Mouse (Mus musculus): ENCODE measurements around the gene Slc12a4. TPM values are rescaled to one million over a fixed set of nuclear protein-coding genes. Genes with fewer than 3 reads are reported as not detected.
A peak's percentile ranks its signal among the peaks of the same experiment; 100 is the strongest.

Gene Slc12a4
- polyA plus RNA-seq, 1 experiment from 2014 or later, result 23.5 TPM

- Histone ChIP-seq H3K4me2 (ENCODE audit: low read depth, severe bottlenecking) (no peak overlapping the region), H3K9me3 (ENCODE audit: control insufficient read depth, low read length) (no peaks in the 10 kb centered on the region), H3K4me3 (ENCODE audit: low read depth, low read length) (peak overlapping the region; percentile 8; the same call in 1 of the 2 replicates), H3K36me3 (ENCODE audit: control insufficient read depth, insufficient read depth, low read length) (peaks cover under 1% of the 10 kb centered on the region; the same call in 1 of the 2 replicates), H3K4me1 (ENCODE audit: control insufficient read depth, insufficient read depth, low read length) (0 out of 2 replicates have a peak, but pooled peaks cover 4% of the 10 kb centered on the region), H3K9ac (ENCODE audit: low read length) (no peak overlapping the region), H3K27ac (replicated peaks; ENCODE audit: low read depth, low read length) (no peak overlapping the region), H3K27me3 (ENCODE audit: control insufficient read depth, insufficient read depth, low read length) (no peaks in the 10 kb centered on the region)
- DNase-seq (ENCODE audit: low spot score), result no peak
- WGBS, result 85% methylated on average over 6 of the region's 6 CpGs
- no peak for ATAC-seq (ENCODE audit: insufficient number of reproducible peaks, low FRiP score, low TSS enrichment, low read depth)
These were observed 30.8 kb downstream of the Slc12a4 start for GRCm38 (mm10) chr8:105935105-105935504.

GRCm38 (mm10) chr8:105933762-105934161 is 32.1 kb downstream of the Slc12a4 start, which contains the start of gene Ctrl:
Ctrl (minus strand) TSS chr8:105933862.
- Histone ChIP-seq H3K27ac (replicated peaks; ENCODE audit: low read depth, low read length) (no peak within 1 kb of the TSS), H3K4me1 (ENCODE audit: control insufficient read depth, insufficient read depth, low read length) (0 out of 2 replicates have a peak, but pooled peaks cover 4% of the 10 kb centered on the region), H3K4me2 (ENCODE audit: low read depth, severe bottlenecking) (no peak within 1 kb of the TSS), H3K9ac (ENCODE audit: low read length) (no peak within 1 kb of the TSS), H3K27me3 (ENCODE audit: control insufficient read depth, insufficient read depth, low read length) (no peaks in the 10 kb centered on the region), H3K4me3 (ENCODE audit: low read depth, low read length) (no peak within 1 kb of the TSS), H3K9me3 (ENCODE audit: control insufficient read depth, low read length) (no peaks in the 10 kb centered on the region), H3K36me3 (ENCODE audit: control insufficient read depth, insufficient read depth, low read length) (peaks cover 3% of the 10 kb centered on the region; the same call in 1 of the 2 replicates)
- ATAC-seq (ENCODE audit: insufficient number of reproducible peaks, low FRiP score, low TSS enrichment, low read depth), result no peak
- 89% methylated on average over 2 of the region's 2 CpGs for WGBS
- DNase-seq (ENCODE audit: low spot score), result no peak

- H3K4me1 ChIP-seq (ENCODE audit: control insufficient read depth, insufficient read depth, low read length), result no peaks in the 10 kb centered on the region
- no peak overlapping the region for H3K9ac ChIP-seq (ENCODE audit: low read length)
- no peak overlapping the region for H3K4me3 ChIP-seq (ENCODE audit: low read depth, low read length)
- peaks cover 3% of the 10 kb centered on the region; the same call in 1 of the 2 replicates for H3K36me3 ChIP-seq (ENCODE audit: control insufficient read depth, insufficient read depth, low read length)
- ATAC-seq (ENCODE audit: insufficient number of reproducible peaks, low FRiP score, low TSS enrichment, low read depth) (no peak), DNase-seq (ENCODE audit: low spot score) (no peak)
- H3K27me3 ChIP-seq (ENCODE audit: control insufficient read depth, insufficient read depth, low read length), result no peaks in the 10 kb centered on the region
- H3K9me3 ChIP-seq (ENCODE audit: control insufficient read depth, low read length), result no peaks in the 10 kb centered on the region
- H3K4me2 ChIP-seq (ENCODE audit: low read depth, severe bottlenecking), result no peak overlapping the region
- H3K27ac ChIP-seq (replicated peaks; ENCODE audit: low read depth, low read length), result no peak overlapping the region
- 88% methylated on average over 11 of the region's 11 CpGs for WGBS
These were observed 33.4 kb downstream of the Slc12a4 start for GRCm38 (mm10) chr8:105932525-105932924.

DNA sequence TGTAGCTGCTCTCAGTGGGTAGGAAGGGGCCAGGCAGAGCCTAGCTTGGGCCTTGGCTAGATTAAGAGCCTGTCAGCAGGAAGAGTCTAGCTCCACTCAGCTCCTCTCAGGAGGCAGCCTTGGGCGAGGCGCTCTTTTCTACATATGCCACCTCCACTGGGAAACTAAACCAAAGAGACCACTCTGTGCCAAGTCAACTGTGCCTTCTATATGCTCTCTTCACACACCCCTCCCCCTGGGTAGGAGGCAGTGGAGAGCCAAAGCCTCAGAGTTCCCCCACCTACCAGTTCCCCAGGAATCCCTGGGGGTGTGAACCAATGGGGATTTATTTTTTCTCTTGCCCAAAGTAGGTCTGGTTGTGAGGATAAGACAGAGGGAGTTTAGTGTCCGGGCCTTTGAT is 34.6 kb downstream of the Slc12a4 start:
- H3K27me3 ChIP-seq (ENCODE audit: control insufficient read depth, insufficient read depth, low read length), result no peaks in the 10 kb centered on the region
- WGBS, result 94% methylated on average over 3 of the region's 3 CpGs
- ATAC-seq (ENCODE audit: insufficient number of reproducible peaks, low FRiP score, low TSS enrichment, low read depth), result no peak

DNA sequence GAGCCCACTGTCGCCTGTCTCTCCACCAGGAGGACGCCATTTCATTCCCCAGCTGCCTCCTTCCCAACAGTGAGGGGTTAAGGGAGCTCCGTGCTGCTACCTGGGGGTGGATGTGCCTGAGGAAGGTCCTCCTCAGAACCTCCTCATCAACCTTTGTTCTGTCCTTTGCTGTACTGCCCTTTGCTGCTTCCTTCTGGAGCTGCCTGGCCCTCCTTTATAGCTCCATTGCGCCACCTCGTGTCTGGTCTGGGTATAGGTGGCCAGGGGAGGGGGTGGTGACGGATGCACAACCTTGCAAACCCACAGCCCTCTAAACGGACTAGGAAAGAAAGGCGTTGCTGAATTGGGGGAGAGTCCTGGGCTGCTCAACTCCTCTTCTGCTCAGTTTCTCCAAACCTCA is 35.3 kb downstream of the Slc12a4 start:
- Histone ChIP-seq H3K9me3 (ENCODE audit: control insufficient read depth, low read length) (no peaks in the 10 kb centered on the region), H3K27ac (replicated peaks; ENCODE audit: low read depth, low read length) (no peak overlapping the region), H3K9ac (ENCODE audit: low read length) (no peak overlapping the region), H3K4me2 (ENCODE audit: low read depth, severe bottlenecking) (no peak overlapping the region), H3K4me1 (ENCODE audit: control insufficient read depth, insufficient read depth, low read length) (no peaks in the 10 kb centered on the region), H3K27me3 (ENCODE audit: control insufficient read depth, insufficient read depth, low read length) (no peaks in the 10 kb centered on the region), H3K4me3 (ENCODE audit: low read depth, low read length) (no peak overlapping the region), H3K36me3 (ENCODE audit: control insufficient read depth, insufficient read depth, low read length) (peaks cover 3% of the 10 kb centered on the region; the same call in 1 of the 2 replicates)
- no peak for ATAC-seq (ENCODE audit: insufficient number of reproducible peaks, low FRiP score, low TSS enrichment, low read depth)
- DNase-seq (ENCODE audit: low spot score), result peak; percentile 91
- WGBS, result 19% methylated on average over 8 of the region's 8 CpGs

More for the DNA sequence above, 34.6 kb downstream of the Slc12a4 start:
- H3K9ac ChIP-seq (ENCODE audit: low read length), result no peak overlapping the region
- no peak overlapping the region for H3K27ac ChIP-seq (replicated peaks; ENCODE audit: low read depth, low read length)
- H3K4me3 ChIP-seq (ENCODE audit: low read depth, low read length), result no peak overlapping the region
- H3K4me2 ChIP-seq (ENCODE audit: low read depth, severe bottlenecking), result no peak overlapping the region
- H3K36me3 ChIP-seq (ENCODE audit: control insufficient read depth, insufficient read depth, low read length), result peaks cover 3% of the 10 kb centered on the region; the same call in 1 of the 2 replicates
- no peak for DNase-seq (ENCODE audit: low spot score)
- H3K9me3 ChIP-seq (ENCODE audit: control insufficient read depth, low read length), result no peaks in the 10 kb centered on the region
- H3K4me1 ChIP-seq (ENCODE audit: control insufficient read depth, insufficient read depth, low read length), result no peaks in the 10 kb centered on the region

- Histone ChIP-seq H3K27me3 (ENCODE audit: control insufficient read depth, insufficient read depth, low read length) (no peaks in the 10 kb centered on the region), H3K4me2 (ENCODE audit: low read depth, severe bottlenecking) (no peak overlapping the region), H3K36me3 (ENCODE audit: control insufficient read depth, insufficient read depth, low read length) (peaks cover 3% of the 10 kb centered on the region; the same call in 1 of the 2 replicates), H3K9ac (ENCODE audit: low read length) (no peak overlapping the region), H3K9me3 (ENCODE audit: control insufficient read depth, low read length) (no peaks in the 10 kb centered on the region), H3K4me1 (ENCODE audit: control insufficient read depth, insufficient read depth, low read length) (no peaks in the 10 kb centered on the region), H3K27ac (replicated peaks; ENCODE audit: low read depth, low read length) (no peak overlapping the region), H3K4me3 (ENCODE audit: low read depth, low read length) (no peak overlapping the region)
- DNase-seq (ENCODE audit: low spot score) (no peak), ATAC-seq (ENCODE audit: insufficient number of reproducible peaks, low FRiP score, low TSS enrichment, low read depth) (no peak)
- 76% methylated on average over 3 of the region's 3 CpGs for WGBS
These were observed 40.8 kb downstream of the Slc12a4 start for GRCm38 (mm10) chr8:105925123-105925522.

GRCm38 (mm10) chr8:105919390-105919789 is 46.5 kb downstream of the Slc12a4 start:
- Histone ChIP-seq H3K9ac (ENCODE audit: low read length) (no peak overlapping the region), H3K9me3 (ENCODE audit: control insufficient read depth, low read length) (no peaks in the 10 kb centered on the region), H3K4me3 (ENCODE audit: low read depth, low read length) (no peak overlapping the region), H3K4me1 (ENCODE audit: control insufficient read depth, insufficient read depth, low read length) (no peaks in the 10 kb centered on the region), H3K4me2 (ENCODE audit: low read depth, severe bottlenecking) (no peak overlapping the region), H3K27me3 (ENCODE audit: control insufficient read depth, insufficient read depth, low read length) (no peaks in the 10 kb centered on the region), H3K27ac (replicated peaks; ENCODE audit: low read depth, low read length) (no peak overlapping the region), H3K36me3 (ENCODE audit: control insufficient read depth, insufficient read depth, low read length) (peaks cover 3% of the 10 kb centered on the region; the same call in 1 of the 2 replicates)
- ATAC-seq (ENCODE audit: insufficient number of reproducible peaks, low FRiP score, low TSS enrichment, low read depth), result no peak
- no peak for DNase-seq (ENCODE audit: low spot score)
- WGBS, result 95% methylated on average over 3 of the region's 3 CpGs

GRCm38 (mm10) chr8:105900941-105901616 is 64.8 kb downstream of the Slc12a4 start:
- ATAC-seq (ENCODE audit: insufficient number of reproducible peaks, low FRiP score, low TSS enrichment, low read depth) (no peak), DNase-seq (ENCODE audit: low spot score) (no peak)
- Histone ChIP-seq H3K9me3 (ENCODE audit: control insufficient read depth, low read length) (no peaks in the 10 kb centered on the region), H3K27ac (replicated peaks; ENCODE audit: low read depth, low read length) (peak overlapping the region; percentile 70; the same call in 1 of the 2 replicates), H3K27me3 (ENCODE audit: control insufficient read depth, insufficient read depth, low read length) (no peaks in the 10 kb centered on the region), H3K4me1 (ENCODE audit: control insufficient read depth, insufficient read depth, low read length) (0 out of 2 replicates have a peak, but pooled peaks cover 6% of the 10 kb centered on the region), H3K36me3 (ENCODE audit: control insufficient read depth, insufficient read depth, low read length) (no peaks in the 10 kb centered on the region), H3K9ac (ENCODE audit: low read length) (peak overlapping the region; percentile 98), H3K4me2 (ENCODE audit: low read depth, severe bottlenecking) (peak overlapping the region; percentile 89), H3K4me3 (ENCODE audit: low read depth, low read length) (peak overlapping the region; percentile 94)
- 42% methylated on average over 16 of the region's 16 CpGs for WGBS

All from limb, embryonic 11.5 days (tissue).